Mouse (Mus musculus): ENCODE data around the gene Nek11. TPM values are rescaled to one million over a fixed set of nuclear protein-coding genes. Genes with fewer than 3 reads are reported as not detected.
A peak's percentile ranks its signal among the peaks of the same experiment; 100 is the strongest.
"Not testable (repeated sequence)": the region's sequence is repeated elsewhere in the genome, so short reads cannot be mapped to it uniquely, and the experiment has no call there.

The Nek11 gene
- polyA plus RNA-seq, 1 experiment from 2014 or later: 4.0 TPM

- H3K9me3 ChIP-seq (ENCODE audit: control insufficient read depth, low read length): no peaks in the 10 kb centered on the region
- H3K4me1 ChIP-seq (ENCODE audit: control insufficient read depth, insufficient read depth, low read length): 0 out of 2 replicates have a peak, but pooled peaks cover 2% of the 10 kb centered on the region
- H3K27ac ChIP-seq (ENCODE audit: low read depth, low read length): no peak overlapping the region
- H3K4me2 ChIP-seq (ENCODE audit: low read depth, low read length): no peak overlapping the region
- H3K36me3 ChIP-seq (ENCODE audit: control insufficient read depth, insufficient read depth, low read length): no peaks in the 10 kb centered on the region
- ATAC-seq (ENCODE audit: low read depth): no peak
- 43% methylated on average over 1 of the region's 1 CpGs for WGBS
- no peak overlapping the region for H3K9ac ChIP-seq (replicated peaks; ENCODE audit: low read depth, low read length)
- H3K4me3 ChIP-seq (ENCODE audit: low read depth, low read length): no peak overlapping the region
- no peaks in the 10 kb centered on the region for H3K27me3 ChIP-seq (ENCODE audit: control insufficient read depth, insufficient read depth, low read length)
Observed at GRCm38 (mm10) chr9:105136404-105136803, 258.9 kb downstream of the Nek11 start.

GRCm38 (mm10) chr9:105134536-105134935, 260.8 kb downstream of the Nek11 start:
- Histone ChIP-seq H3K9ac (replicated peaks; ENCODE audit: low read depth, low read length) (no peak overlapping the region), H3K4me3 (ENCODE audit: low read depth, low read length) (no peak overlapping the region), H3K27ac (ENCODE audit: low read depth, low read length) (no peak overlapping the region), H3K4me1 (ENCODE audit: control insufficient read depth, insufficient read depth, low read length) (peaks cover 14% of the 10 kb centered on the region), H3K36me3 (ENCODE audit: control insufficient read depth, insufficient read depth, low read length) (no peaks in the 10 kb centered on the region), H3K9me3 (ENCODE audit: control insufficient read depth, low read length) (no peaks in the 10 kb centered on the region), H3K27me3 (ENCODE audit: control insufficient read depth, insufficient read depth, low read length) (no peaks in the 10 kb centered on the region), H3K4me2 (ENCODE audit: low read depth, low read length) (no peak overlapping the region)
- ATAC-seq (ENCODE audit: low read depth): no peak
- WGBS: 87% methylated on average over 5 of the region's 5 CpGs

DNA sequence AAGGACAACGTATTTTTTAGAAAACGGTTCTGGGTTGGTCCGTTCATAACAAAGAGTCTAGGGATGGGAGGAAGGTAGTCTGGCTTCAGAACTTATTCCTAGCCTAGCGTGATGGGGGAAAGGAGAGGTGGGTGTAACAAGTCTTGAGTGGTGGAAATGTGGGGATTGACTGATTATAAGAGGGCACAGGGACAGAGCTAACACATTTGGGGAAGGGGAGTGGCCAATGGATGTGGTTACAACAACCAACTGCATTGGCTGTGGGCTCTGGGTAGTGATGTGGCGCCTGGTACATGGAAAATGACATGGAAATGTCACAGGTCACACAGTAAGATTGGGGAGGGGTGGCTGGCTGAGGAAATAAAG, 263.3 kb downstream of the Nek11 start:
- Histone ChIP-seq H3K27me3 (ENCODE audit: control insufficient read depth, insufficient read depth, low read length) (no peaks in the 10 kb centered on the region), H3K4me1 (ENCODE audit: control insufficient read depth, insufficient read depth, low read length) (peaks cover 14% of the 10 kb centered on the region), H3K9ac (replicated peaks; ENCODE audit: low read depth, low read length) (no peak overlapping the region), H3K4me3 (ENCODE audit: low read depth, low read length) (peak overlapping the region; percentile 70), H3K4me2 (ENCODE audit: low read depth, low read length) (peak overlapping the region; percentile 83), H3K36me3 (ENCODE audit: control insufficient read depth, insufficient read depth, low read length) (no peaks in the 10 kb centered on the region), H3K27ac (ENCODE audit: low read depth, low read length) (peak overlapping the region; percentile 91), H3K9me3 (ENCODE audit: control insufficient read depth, low read length) (no peaks in the 10 kb centered on the region)
- ATAC-seq (ENCODE audit: low read depth): peak; percentile 62
- WGBS: 25% methylated on average over 5 of the region's 5 CpGs

DNA sequence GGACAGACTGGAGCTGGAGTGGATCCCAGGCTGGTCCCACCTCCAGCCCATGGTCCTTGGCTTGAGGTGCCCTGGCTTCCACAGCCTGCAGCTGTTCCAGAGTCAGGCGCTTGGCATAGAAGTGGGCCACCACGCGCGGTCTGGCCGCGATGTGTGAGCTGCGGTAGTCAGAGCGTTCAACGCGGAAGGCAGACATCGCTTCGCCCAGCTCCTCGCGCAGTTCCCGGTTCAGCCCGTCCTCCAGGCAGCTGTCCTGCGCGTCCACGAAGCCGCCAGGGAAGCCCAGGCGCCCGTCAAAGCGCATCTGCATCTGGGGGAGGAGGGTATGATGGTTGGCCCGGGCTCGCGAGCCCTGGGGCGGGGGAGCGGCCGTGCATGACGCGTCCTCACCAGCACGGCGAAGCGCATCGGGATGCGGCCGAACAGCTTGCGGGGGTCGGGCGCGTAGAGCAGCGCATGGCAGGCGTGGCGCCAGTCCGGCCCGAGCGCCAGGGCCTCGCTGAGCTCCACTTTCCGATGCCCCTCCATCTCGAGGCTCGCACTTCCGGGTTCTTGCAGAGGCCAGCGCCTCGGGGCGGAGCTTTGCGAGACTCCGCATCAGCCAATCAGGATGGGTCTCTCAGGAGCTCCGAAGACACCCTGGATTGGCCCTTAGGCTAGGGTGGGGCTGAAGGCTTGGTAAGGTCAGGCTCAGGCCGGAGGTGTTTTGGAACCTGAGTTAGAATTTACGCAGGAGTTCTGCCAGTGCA, 263.9 kb downstream of the Nek11 start, which contains the start of gene Nudt16:
TSS of gene Nudt16 (minus strand) at position 572 of the 749 bp plus-strand sequence.
- H3K4me3 ChIP-seq (ENCODE audit: low read depth, low read length): peak within 1 kb of the TSS; percentile 70
- no peaks in the 10 kb centered on the region for H3K27me3 ChIP-seq (ENCODE audit: control insufficient read depth, insufficient read depth, low read length)
- WGBS: under 1% methylated on average over 60 of the region's 60 CpGs
- H3K36me3 ChIP-seq (ENCODE audit: control insufficient read depth, insufficient read depth, low read length): no peaks in the 10 kb centered on the region
- H3K27ac ChIP-seq (ENCODE audit: low read depth, low read length): peak within 1 kb of the TSS; percentile 91
- H3K9ac ChIP-seq (replicated peaks; ENCODE audit: low read depth, low read length): peak within 1 kb of the TSS; percentile 81
- peaks cover 14% of the 10 kb centered on the region for H3K4me1 ChIP-seq (ENCODE audit: control insufficient read depth, insufficient read depth, low read length)
- H3K9me3 ChIP-seq (ENCODE audit: control insufficient read depth, low read length): no peaks in the 10 kb centered on the region
- ATAC-seq (ENCODE audit: low read depth): peak; percentile 99
- H3K4me2 ChIP-seq (ENCODE audit: low read depth, low read length): peak within 1 kb of the TSS; percentile 83

DNA sequence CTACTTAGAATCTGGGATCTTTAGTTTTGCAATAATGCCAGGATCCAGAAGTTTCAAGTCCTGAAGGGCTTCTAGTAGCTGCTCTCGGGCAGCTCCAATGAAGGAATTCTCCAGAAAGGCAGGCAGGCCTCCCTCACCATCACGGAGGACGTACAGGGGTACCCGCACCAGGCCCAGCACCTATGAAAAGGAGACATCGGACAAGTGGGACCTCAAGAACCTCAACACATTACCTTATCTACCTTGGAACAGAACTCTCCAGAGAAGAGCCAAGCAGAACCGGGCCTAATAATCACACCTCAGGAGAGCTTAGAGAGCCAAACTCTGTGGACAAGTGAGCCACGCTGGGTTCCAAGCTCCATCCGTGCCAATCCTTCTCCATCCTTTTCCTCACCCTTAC, 265.0 kb downstream of the Nek11 start:
- H3K4me3 ChIP-seq (ENCODE audit: low read depth, low read length): no peak overlapping the region
- ATAC-seq (ENCODE audit: low read depth): no peak
- H3K9me3 ChIP-seq (ENCODE audit: control insufficient read depth, low read length): no peaks in the 10 kb centered on the region
- no peaks in the 10 kb centered on the region for H3K36me3 ChIP-seq (ENCODE audit: control insufficient read depth, insufficient read depth, low read length)
- no peak overlapping the region; the same call in 1 of the 2 replicates for H3K4me2 ChIP-seq (ENCODE audit: low read depth, low read length)
- 91% methylated on average over 8 of the region's 8 CpGs for WGBS
- no peak overlapping the region for H3K9ac ChIP-seq (replicated peaks; ENCODE audit: low read depth, low read length)
- no peak overlapping the region for H3K27ac ChIP-seq (ENCODE audit: low read depth, low read length)
- no peaks in the 10 kb centered on the region for H3K27me3 ChIP-seq (ENCODE audit: control insufficient read depth, insufficient read depth, low read length)
- peaks cover 14% of the 10 kb centered on the region for H3K4me1 ChIP-seq (ENCODE audit: control insufficient read depth, insufficient read depth, low read length)

GRCm38 (mm10) chr9:105125206-105125605, 270.1 kb downstream of the Nek11 start:
- H3K27ac ChIP-seq (ENCODE audit: low read depth, low read length); H3K9me3 ChIP-seq (ENCODE audit: control insufficient read depth, low read length); H3K4me3 ChIP-seq (ENCODE audit: low read depth, low read length); H3K4me1 ChIP-seq (ENCODE audit: control insufficient read depth, insufficient read depth, low read length); H3K27me3 ChIP-seq (ENCODE audit: control insufficient read depth, insufficient read depth, low read length); ATAC-seq (ENCODE audit: low read depth); H3K4me2 ChIP-seq (ENCODE audit: low read depth, low read length); H3K36me3 ChIP-seq (ENCODE audit: control insufficient read depth, insufficient read depth, low read length); H3K9ac ChIP-seq (replicated peaks; ENCODE audit: low read depth, low read length): not testable (repeated sequence)
- 88% methylated on average over 3 of the region's 3 CpGs for WGBS

Other genes starting within 250 kb of the Nek11 start
- gene Aste1, start 132 bp downstream of the Nek11 start, polyA plus RNA-seq (2014; fragmentation: Nextera tagmentation; extraction: Ambion mirVana): 12.6 and 13.4 TPM in 2 replicates
- 95.7 and 121 TPM in 2 replicates for gene Atp2c1, start 131.8 kb upstream of the Nek11 start, polyA plus RNA-seq (2014; fragmentation: Nextera tagmentation; extraction: Ambion mirVana)
- 17.9 and 23.5 TPM in 2 replicates for gene Pik3r4, start 247.5 kb upstream of the Nek11 start, polyA plus RNA-seq (2014; fragmentation: Nextera tagmentation; extraction: Ambion mirVana)

Data from neural tube, embryonic 14.5 days (tissue).